Mouse (Mus musculus) spleen, adult 18-20 months (tissue): ENCODE results near the gene Slc39a10.
A peak's percentile ranks its signal among the peaks of the same experiment; 100 is the strongest.
"Not testable (repeated sequence)": the region's sequence is repeated elsewhere in the genome, so short reads cannot be mapped to it uniquely, and the experiment has no call there.

Source experiments
- DNase-seq, 2 experiments: peaks; one replicate each; pipeline ENCODE4 v3.0.0; 2022; ENCODE audit warnings: mixed read lengths in 2 of 2

Gene Slc39a10

DNA sequence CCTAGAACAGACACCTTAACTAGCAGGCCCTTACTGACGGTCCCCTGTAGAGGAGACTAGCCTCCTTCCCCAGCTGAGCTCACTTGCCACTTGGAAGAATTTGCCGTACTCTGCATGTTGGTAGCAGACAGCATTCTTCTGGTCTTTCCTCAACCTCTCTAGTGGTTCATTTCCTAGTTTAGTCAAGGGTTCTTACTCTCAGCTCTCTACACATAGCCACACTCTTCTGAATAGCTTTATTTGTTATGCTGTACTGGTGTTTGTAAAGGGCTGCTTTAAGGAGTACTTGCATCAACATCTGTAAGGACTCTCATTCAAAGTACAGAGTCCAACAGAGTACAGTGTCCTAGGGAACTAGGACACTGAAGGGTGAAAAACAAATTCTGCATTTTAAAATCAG lies 29.2 kb downstream of the Slc39a10 start:
- no peak for DNase-seq

DNA sequence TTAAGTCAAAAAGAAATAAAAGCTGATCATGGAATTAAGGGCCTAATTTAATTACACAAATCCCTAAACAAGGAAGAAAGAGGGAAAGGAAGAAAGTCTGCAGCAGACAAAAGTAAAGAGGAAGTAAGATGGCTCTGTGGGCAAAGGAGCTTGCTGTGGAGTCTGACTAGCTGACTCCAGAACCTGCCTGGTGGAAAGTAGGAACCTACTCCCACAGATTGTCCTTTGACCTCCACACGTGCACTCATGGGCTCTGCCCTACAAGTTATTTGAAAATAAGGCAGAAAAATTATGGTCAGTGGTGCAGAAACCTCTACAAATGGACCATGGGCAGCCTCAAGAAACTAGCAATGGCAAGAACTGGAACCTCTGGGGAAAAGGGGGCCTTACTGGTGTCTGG lies 32.6 kb downstream of the Slc39a10 start:
- no peak for DNase-seq

DNA sequence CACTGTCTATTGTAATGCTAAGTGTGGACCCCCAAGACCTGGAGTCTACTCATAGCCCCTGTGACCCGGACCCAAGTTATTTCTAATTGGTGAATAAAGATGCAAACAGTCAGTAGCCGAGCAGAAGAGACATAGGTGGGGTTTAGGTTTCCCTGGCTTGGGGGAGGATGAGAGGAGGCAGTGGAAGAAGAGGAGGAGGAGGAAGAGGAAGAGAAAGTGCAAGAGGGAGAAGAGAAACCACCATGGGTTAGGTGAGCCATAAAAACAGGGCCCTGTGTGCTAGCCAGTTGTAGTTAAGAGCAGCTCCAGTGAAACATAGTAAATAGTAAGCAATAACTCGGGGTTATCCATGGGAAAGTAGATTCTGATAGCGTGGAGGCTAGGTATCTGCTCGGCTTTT lies 34.1 kb downstream of the Slc39a10 start:
- no peak for DNase-seq

DNA sequence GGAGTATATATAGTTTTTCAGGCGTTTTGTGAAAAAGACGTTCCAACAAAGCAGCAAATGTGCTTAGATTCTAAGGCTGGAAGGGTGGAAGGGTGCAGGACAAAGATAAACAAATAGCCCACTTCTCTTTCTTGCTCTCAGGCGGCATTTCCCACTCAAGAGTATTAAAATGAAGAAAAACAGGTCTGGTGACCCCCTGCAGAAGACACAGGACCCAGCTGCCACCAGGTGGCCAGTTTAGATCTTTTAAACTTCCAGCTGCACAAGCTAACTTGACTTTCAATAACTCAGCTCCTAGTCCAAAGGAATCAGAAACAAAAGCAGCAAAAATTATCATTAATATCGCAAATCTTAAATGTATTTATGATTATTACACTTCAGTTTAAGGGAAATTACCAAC lies 36.2 kb downstream of the Slc39a10 start:
- no peak for DNase-seq

DNA sequence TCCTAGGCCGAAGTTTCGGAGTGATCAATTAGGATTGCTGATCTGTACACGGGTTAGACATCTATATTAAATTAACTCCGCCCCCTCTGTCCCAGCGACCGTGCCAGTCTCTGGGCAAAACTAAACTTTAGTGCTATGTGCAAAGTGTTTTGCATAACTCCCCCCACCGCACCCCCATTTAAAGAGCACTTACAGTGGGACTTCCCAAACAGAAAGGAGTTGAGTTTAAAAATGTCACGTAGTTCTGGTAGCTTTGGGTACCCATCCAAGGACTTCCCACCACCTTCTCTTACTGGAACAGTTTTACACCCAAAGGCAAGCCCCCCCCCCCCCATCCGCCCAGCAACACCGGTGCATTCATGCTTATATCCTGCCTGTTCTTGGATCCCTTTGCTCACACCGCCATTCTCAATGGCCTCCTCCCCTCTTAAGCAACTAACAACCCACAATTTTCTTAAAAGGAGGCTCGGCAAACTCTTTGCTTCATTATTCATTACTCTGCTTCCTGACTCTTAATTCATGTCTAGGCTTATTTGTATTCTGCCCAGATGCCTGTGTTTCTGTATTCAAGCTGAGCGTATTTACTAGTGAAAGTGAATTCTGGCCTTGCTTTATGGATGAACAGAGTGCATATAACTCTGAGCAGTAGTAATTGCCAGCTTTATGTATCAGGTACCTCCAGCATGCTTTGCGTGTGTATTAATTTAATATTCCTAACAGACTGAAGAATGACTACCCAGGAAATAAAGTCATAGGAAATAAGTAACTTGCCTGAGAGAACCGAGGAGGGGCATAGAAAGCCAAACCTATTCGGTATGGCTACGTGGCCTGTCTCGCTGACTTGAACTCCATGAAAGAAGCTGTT lies 38.4 kb downstream of the Slc39a10 start:
- no peak for DNase-seq

DNA sequence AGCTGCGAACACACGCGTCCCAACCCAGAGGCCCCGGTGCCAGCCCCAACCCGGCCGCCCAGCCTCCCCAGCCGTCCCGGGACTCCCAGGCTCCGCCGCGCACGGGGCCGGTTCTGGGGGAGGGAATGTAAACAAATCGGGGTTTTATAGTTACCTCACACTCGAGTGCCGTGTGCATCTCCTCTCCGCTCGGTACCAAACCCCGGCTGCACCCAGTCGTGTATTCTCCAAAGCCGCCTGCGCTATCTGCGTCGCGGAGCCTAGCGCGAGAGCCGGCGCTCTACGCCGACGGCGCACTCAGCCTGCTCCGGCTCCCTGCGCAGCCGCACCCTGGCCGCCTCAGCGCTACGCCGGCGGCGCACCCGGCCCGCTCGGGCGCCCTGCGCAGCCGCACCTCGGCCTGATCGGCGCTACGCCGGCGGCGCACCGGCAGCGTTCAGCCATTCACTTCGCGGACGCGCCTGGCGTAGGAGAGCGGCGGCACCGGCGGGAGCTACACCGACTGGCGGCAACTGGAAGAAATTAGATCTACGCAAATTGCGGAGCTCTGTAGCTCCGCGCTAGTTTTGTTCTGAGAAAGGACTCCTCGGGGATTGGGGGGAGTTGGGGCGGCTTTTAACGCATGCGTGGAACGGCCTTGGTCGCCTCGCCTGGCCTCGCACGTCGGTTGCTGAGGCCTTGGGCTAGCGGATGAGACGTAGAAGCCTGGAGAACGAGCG lies 39.2 kb downstream of the Slc39a10 start:
- peak; percentile 97 to 98 for DNase-seq

DNA sequence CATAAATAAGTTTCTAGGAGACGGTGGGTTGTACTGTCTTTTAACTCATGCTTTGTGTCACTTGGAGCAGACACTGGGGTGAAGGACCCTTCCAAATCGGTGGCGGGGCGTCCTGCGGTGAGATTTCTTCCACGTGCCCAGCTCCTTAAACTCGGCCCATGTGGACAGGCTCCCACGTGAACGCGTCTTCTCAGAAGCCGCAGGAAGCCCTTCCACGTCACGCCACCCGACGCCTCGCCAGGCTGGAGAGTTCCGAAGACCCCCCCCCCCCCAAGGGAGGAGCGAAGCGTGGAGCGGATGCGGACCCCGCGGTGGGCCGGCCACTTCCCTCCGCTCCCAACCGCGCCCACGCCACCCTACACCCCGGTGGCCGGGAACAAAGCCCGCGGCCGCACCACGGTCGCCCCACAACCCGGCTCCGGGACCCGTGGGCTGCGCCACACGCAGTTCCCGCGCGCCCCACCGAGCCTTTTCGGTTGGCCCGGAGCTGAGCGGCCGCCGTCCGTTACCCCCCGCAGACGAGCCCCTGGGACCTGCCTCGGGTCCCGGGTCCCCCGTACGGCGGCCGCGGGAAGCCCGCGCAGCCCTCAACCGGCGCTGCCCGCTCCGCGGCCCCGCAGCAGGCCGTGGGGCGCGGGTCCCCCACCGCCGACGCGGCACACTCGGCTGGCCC lies 39.9 kb downstream of the Slc39a10 start:
- peak; percentile 48 to 61 for DNase-seq

DNA sequence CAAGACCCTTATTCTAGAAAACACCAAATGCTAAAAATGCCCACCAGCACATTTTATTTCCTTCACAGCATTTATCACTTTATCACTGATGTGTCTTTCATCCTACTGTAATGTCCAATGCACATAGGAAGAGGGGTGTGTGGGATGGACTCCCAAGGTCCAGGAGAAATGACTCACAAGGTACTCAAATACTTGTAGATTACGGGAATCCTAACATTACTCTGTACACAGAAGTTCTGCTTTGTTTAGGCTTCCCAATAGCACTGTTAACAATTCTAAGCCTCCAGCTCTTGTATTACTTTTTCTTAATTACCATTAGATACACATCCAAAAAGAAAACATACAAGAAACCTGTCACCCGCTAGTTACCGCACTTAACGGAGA lies 40.4 kb downstream of the Slc39a10 start:
- DNase-seq, result no peak

DNA sequence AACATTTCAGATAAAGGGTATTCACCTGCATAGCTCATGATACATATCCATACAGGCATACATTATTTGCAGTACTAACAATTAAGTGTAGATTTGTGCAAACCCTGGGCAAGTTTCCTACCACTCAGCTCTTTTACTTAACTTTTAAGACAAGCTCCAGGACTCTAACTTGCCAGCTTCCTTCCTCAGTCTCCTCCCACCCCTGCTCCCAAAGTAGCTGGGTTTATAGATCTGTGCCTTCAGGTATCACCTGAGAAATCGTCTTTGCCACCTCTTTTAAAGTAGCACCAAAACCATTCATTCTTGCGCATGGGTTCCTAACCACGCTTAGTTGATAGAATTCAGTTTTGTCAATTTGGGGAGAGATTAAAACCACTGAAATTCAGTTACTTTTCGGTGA lies 41.1 kb downstream of the Slc39a10 start:
- no peak for DNase-seq

DNA sequence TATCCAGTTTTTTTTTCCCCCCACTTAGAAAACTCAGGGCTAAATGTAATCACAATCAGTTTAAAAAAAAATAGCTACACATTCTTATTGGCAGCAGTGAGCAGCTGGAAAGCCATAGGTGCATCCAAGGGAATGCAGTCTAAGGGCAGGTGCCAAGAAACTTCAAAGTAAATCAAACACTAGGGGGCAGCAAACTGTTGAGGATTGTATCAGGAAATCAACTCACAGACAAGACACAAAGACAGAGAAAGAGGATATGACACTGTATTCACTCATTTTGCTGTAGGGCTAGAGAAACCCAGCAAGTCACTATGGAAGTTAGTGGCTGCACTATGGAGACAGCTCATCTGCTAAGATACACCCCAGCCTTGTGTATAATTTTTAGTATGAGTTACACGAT lies 42.9 kb downstream of the Slc39a10 start:
- DNase-seq, result peak in 1 of 2 experiments; percentile 24

DNA sequence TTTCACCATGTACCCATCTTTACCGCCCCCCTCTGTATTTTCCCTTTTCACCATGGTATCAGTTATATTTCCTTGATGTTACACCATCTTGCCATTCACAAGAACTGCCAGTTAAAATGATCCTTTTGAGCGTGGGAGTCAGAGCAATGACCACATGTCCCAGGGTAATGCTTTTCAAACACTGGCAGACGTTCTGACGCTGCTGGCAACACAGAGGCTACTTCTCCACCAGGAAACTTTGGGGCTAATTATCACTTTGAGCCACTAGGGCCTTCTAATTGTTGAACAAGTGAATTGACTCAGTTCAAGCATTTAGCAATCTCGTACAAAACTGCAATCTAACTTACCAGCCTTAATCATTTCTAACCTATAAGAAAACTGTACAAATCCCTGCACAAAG lies 47.4 kb downstream of the Slc39a10 start:
- no peak for DNase-seq

DNA sequence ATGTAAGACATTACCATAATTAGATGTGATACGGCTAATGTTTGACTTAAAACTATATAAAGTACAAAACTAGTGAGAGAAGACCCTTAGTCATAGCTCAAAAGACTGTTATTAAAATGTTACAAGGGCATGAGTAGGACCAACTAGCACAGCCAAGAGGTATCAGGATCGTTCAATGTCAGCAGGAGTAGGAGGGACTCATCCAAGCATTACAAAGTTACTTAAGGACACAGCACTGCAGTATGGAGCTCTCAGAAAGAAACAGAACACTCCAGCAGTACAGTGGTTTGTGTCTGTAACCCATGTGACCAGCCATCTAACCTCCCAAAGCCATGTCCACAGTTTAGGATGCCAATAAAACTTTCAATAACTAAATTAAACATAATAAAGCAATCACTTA lies 48.4 kb downstream of the Slc39a10 start:
- DNase-seq, result no peak

DNA sequence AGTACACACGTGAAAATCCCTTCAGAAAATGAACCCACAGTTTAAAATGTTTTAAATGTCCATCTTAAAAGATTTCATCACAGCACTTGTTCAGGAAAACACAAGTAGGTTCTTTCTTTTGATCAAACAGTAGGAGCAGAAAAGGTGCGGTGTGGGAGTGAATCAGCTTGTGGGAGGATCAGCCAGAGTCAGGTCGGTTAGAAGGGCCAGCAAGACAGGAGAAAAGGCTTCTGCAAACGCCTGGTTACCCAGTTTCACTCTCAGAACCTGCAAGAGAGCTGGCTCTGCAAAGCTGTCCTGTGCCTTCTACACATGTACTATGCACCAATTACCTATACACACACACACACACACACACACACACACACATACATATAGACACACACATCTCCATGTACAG lies 49.2 kb downstream of the Slc39a10 start:
- no peak for DNase-seq

DNA sequence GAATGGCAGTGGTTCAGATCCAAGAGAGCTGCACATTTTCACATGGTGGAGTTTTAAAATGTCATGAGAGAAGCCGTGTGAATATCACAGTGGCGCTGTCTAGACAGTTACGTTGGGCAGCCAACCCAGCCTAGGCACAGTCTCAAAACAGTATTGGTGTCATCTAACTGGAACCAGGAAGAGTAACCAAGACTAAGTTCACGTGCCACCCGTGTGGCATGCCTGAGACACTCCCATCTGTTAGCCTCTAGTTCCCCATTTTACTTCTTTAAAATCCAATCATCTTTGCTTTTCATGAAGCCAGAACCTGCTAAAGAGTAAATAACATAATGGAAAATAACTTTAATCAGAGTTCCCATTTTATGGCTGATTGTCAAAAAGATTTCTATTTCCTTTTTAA lies 60.7 kb downstream of the Slc39a10 start:
- DNase-seq, result peak in 1 of 2 experiments; percentile 12

DNA sequence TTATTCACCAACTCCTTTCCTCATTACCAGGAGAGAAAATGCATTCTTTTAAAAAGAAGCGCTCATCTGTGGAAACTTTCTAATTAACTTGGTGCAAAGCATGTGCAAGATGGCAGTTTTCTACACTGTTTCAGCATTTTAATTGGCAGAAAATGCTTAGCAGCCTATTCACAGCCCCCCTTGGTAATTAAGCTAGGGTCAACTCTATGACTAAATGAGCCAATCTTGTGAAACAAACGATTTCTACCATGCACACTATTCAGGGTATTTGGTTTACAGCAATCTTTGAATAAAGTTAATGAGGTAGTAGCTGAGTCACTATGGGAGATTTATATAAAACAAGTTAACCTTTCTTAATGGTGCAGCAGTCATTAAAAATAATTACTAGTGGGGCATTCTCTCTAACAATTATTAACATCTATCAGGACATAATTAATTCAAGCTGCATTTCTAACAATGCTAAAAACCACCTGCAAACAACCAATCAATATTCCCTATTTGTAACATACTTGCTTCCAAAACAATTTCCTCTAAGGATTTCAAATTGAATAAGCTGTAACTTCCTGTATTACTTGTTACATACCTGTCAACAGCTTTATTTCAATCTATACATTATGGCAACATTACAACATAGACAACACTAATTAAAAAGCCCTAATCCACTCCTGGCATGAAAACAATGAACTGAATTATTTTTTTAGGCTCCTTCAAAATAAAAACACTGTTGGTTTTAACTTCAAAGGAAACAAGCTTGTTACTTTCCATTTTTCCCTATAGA lies 62.4 kb downstream of the Slc39a10 start:
- DNase-seq, result no peak

DNA sequence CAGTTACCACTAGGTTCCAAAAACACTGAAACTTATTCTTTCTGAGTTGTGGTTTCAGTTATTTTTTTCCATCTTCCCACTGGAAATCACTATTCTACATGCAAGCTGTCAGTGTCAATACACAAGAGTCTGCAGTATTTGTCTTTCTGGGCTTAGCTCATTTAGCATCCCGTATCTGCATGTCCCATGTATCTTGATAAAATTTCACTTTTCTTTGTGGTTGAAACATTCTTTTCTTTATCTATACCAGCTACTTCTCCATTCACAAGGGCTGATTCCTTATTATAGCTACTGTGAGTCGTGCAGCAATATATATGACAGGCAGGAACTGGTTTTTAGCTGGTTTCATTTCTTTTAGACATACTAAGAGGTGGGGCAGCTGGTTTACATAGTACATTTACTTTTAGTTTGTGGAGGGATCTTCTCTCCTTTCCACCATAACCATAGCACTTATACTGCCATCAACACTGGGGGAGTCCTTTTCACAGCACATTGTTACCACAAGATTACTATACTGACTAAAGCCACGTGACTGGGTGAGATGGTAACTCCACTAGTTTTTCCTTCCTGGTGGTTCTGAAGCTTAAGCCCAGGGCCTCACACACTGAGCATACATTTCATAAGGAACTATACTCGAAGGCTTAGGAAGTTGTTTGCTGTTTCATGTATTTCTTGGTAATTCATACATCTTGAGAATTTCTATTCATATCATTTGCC lies 70.2 kb downstream of the Slc39a10 start:
- DNase-seq, result no peak

DNA sequence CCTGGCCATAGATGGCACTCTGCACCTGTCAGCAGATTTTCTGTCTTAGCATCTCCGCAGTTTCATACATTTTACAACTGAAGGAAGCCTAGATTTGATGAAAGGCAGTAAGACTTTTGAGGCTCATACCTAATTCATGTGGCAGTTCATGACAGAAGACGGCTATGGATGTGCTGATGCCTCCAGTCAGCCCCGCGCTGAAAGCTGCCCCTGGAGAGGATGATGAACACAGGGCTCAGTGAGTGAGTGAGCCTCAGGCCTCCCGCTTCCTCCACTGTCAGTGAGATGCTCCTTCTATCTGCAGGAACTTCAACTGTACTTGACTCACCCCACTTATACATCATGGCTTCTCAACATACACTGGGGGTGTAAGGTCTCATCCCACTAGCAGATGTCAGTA lies 74.7 kb downstream of the Slc39a10 start:
- no peak for DNase-seq

DNA sequence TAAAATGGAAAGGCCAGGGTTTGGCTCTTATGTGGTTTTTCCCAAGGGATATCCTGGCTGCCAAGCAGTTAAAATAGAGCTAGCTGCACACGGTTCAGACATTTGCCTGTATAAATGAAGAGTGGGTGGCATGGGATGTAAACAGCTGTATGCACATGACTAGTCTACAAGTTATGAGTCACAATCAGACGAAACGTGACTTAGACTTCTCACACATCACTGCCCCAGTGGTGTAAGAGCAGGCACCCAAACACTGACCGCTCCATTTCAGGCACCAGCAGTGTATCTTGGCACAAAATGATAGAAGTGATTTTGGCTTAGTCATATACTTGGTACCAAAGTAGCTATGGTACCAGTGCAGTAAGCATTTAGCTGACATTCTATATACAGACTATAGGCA lies 84.0 kb downstream of the Slc39a10 start:
- not testable (repeated sequence) for DNase-seq

DNA sequence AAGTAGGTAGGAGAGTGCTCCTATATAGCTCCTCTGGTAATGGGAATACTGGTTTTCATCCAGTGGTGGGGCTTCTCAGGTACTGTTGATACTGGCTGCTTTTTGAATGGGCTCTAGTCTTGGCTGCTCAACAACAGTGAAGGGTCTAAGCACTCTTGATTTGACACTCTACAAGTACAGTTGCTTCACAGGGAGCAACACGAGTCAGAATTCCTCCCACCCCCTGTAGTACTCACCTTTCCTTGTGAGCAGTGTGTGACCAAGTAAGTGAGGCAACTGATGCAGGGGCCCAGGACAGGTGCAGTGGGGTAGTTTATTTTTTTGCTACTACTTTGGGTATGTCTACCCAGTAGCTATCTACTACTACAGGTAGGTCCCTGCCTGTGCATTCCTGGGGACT lies 87.6 kb downstream of the Slc39a10 start:
- no peak for DNase-seq

DNA sequence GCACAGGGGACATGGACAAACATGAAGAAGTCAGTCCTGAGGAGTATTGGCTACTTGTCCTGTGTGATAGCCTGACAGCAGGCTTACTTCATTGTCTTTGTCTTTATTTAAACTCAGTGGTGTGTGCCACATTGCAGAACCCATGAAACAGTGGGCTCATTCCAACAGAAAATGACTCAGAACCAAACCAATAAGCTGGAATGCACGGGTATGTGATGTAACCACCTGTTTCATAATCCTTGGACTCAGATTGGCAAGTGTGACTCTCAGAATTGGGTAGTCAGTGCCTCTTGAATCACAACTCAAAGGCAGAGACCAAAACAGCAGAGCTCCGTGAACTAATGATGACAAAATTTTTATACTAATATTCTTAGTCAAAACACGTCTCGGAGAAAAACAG lies 110.4 kb downstream of the Slc39a10 start:
- DNase-seq, result not testable (repeated sequence)

DNA sequence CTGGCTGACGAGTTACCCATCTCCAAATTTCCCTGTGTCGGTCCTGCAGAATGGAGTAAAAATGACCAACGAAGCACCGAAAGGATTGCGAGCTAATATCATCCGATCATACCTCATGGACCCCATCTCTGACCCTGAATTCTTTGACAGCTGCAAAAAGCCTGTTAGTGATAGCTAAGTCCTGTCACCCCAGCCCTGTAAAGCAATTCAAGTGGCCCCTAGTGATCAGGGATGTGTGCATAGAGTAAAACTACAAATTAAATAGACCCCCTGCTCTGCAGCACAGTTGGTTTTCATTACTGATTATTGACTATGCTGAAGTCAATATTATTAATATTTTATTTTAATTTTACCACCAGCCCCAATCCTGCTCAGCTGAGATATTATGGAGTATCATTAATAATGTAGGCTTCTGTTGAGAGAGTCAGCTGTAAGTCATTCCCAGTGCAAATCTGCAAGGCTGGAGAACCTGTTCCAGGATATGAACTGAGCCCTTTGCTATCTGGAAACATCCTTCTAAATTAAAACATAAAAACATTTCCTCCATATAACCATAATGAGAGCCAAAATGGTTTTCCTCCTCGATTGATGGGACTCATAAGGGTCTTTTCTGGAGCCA lies 122.5 kb downstream of the Slc39a10 start:
- DNase-seq, result not testable (repeated sequence)

DNA sequence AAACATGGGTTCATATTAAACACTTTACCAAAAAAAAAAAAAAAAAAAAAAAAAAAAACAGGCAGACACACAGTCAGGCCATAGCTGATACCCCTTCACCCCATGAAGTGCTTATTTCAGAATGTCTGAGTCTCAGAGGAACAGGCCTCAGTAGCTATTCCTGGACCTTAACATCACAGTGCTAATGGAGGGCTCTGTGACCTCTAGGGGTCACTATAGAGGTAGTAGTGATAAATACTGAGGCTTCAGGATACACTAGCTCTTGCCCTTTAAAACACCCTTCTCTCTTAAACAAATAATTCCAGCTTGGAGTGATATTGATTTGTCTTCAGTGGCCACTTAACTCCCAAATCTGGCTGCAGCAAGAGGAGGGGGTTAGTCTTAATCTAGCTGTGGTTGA lies 123.3 kb downstream of the Slc39a10 start:
- not testable (repeated sequence) for DNase-seq
